Mouse (Mus musculus) ES-Bruce4 (cell line): ENCODE data around the gene Coa7. TPM values are rescaled to one million over a fixed set of nuclear protein-coding genes. Genes with fewer than 3 reads are reported as not detected.

Source experiments
- H3K27ac ChIP-seq: 2 replicates; pipeline ENCODE4 v1.5.1; 2012; ENCODE audit warnings: low read length, inconsistent platforms; ENCODE audit not compliant: insufficient read depth
- H3K27me3 ChIP-seq: 2 replicates; pipeline ENCODE4 v1.6.1; 2012; ENCODE audit warnings: mild to moderate bottlenecking, low read length, inconsistent platforms; ENCODE audit not compliant: control insufficient read depth, poor library complexity, insufficient read depth, severe bottlenecking
- H3K36me3 ChIP-seq: 2 replicates; pipeline ENCODE4 v1.6.1; 2012; ENCODE audit warnings: inconsistent platforms, mild to moderate bottlenecking, low read length, moderate library complexity; ENCODE audit not compliant: control insufficient read depth, poor library complexity, insufficient read depth, severe bottlenecking
- H3K4me1 ChIP-seq: one replicate; pipeline ENCODE4 v1.8.1; 2011; ENCODE audit warnings: low read length; ENCODE audit not compliant: control insufficient read depth, insufficient read depth
- H3K4me3 ChIP-seq: 2 replicates; pipeline ENCODE4 v1.5.1; 2011; ENCODE audit warnings: low read depth, mild to moderate bottlenecking, low read length
- H3K9ac ChIP-seq: 2 replicates; pipeline ENCODE4 v1.6.1; 2012; ENCODE audit warnings: low read depth, mild to moderate bottlenecking, inconsistent platforms; ENCODE audit not compliant: poor library complexity, severe bottlenecking
- H3K9me3 ChIP-seq: replicated peaks from 2 replicates; pipeline ENCODE4 v1.6.1; 2012; ENCODE audit warnings: mild to moderate bottlenecking, low read length, inconsistent platforms; ENCODE audit not compliant: control insufficient read depth, poor library complexity, insufficient read depth, severe bottlenecking
- CTCF ChIP-seq: IDR thresholded peaks from one replicate; pipeline ENCODE4 v1.8.1; 2011; ENCODE audit warnings: low read depth, low read length
- EP300 ChIP-seq: IDR thresholded peaks from 2 replicates; pipeline ENCODE4 v1.6.1; 2011; ENCODE audit warnings: low read depth, low read length; ENCODE audit not compliant: insufficient read depth
- POLR2A ChIP-seq: IDR thresholded peaks from one replicate; pipeline ENCODE4 v1.8.1; 2011; ENCODE audit warnings: low read length; ENCODE audit not compliant: insufficient read depth
- polyA plus RNA-seq: library from polyadenylated mRNA; stranded (reverse); fragments of >200 nt; gene quantifications from 2 replicates; pipeline ENCODE4 v1.2.4, GENCODE M21; 2011; ENCODE audit warnings: low read depth; ENCODE audit not compliant: missing spikeins, insufficient read depth, insufficient read length

The Coa7 gene
- polyA plus RNA-seq, 1 experiment, result 62.0 TPM

- Histone ChIP-seq H3K36me3 (peaks cover 14% of the 10 kb centered on the region), H3K9ac (no peak overlapping the region), H3K27ac (peak overlapping the region; percentile 77), H3K9me3 (no peaks in the 10 kb centered on the region), H3K27me3 (no peaks in the 10 kb centered on the region), H3K4me1 (no peaks in the 10 kb centered on the region), H3K4me3 (no peak overlapping the region)
- TF ChIP-seq CTCF, result no peak
- no peak for TF ChIP-seq EP300
- no peak for TF ChIP-seq POLR2A
These were observed 9.9 kb downstream of the Coa7 start for GRCm38 (mm10) chr4:108337817-108338216.

GRCm38 (mm10) chr4:108338321-108338733, 10.4 kb downstream of the Coa7 start:
- Histone ChIP-seq H3K36me3 (peaks cover 11% of the 10 kb centered on the region), H3K9me3 (no peaks in the 10 kb centered on the region), H3K4me3 (no peak overlapping the region), H3K4me1 (no peaks in the 10 kb centered on the region), H3K27ac (peak overlapping the region; percentile 77), H3K9ac (no peak overlapping the region), H3K27me3 (no peaks in the 10 kb centered on the region)
- TF ChIP-seq CTCF (no peak), EP300 (no peak), POLR2A (no peak)

- TF ChIP-seq CTCF (no peak), EP300 (no peak), POLR2A (no peak)
- peak overlapping the region; percentile 77 for H3K27ac ChIP-seq
These were observed 10.9 kb downstream of the Coa7 start for GRCm38 (mm10) chr4:108338811-108339210.

GRCm38 (mm10) chr4:108339277-108339690, 11.3 kb downstream of the Coa7 start:
- Histone ChIP-seq H3K27ac (peak overlapping the region; percentile 77), H3K36me3 (peaks cover 10% of the 10 kb centered on the region)

More at GRCm38 (mm10) chr4:108338811-108339210, 10.9 kb downstream of the Coa7 start:
- H3K27me3 ChIP-seq, result no peaks in the 10 kb centered on the region
- no peaks in the 10 kb centered on the region for H3K4me1 ChIP-seq
- H3K9ac ChIP-seq, result no peak overlapping the region
- H3K4me3 ChIP-seq, result no peak overlapping the region
- no peaks in the 10 kb centered on the region for H3K9me3 ChIP-seq
- peaks cover 10% of the 10 kb centered on the region for H3K36me3 ChIP-seq

GRCm38 (mm10) chr4:108344631-108345083, 16.7 kb downstream of the Coa7 start:
- no peak for TF ChIP-seq EP300
- no peak for TF ChIP-seq CTCF
- TF ChIP-seq POLR2A, result no peak
- no peaks in the 10 kb centered on the region for H3K9me3 ChIP-seq
- no peaks in the 10 kb centered on the region for H3K27me3 ChIP-seq
- H3K4me3 ChIP-seq, result no peak overlapping the region
- no peaks in the 10 kb centered on the region for H3K36me3 ChIP-seq
- no peak overlapping the region for H3K27ac ChIP-seq
- peaks cover 5% of the 10 kb centered on the region for H3K4me1 ChIP-seq
- no peak overlapping the region for H3K9ac ChIP-seq

More at GRCm38 (mm10) chr4:108339277-108339690, 11.3 kb downstream of the Coa7 start:
- TF ChIP-seq EP300 (no peak), POLR2A (no peak), CTCF (peak; percentile 27)
- Histone ChIP-seq H3K9me3 (no peaks in the 10 kb centered on the region), H3K9ac (no peak overlapping the region), H3K4me3 (no peak overlapping the region), H3K4me1 (no peaks in the 10 kb centered on the region), H3K27me3 (no peaks in the 10 kb centered on the region)

- H3K9ac ChIP-seq, result no peak overlapping the region
- H3K27me3 ChIP-seq, result no peaks in the 10 kb centered on the region
- H3K4me3 ChIP-seq, result no peak overlapping the region
- no peaks in the 10 kb centered on the region for H3K9me3 ChIP-seq
- no peaks in the 10 kb centered on the region for H3K36me3 ChIP-seq
- peaks cover 6% of the 10 kb centered on the region for H3K4me1 ChIP-seq
- TF ChIP-seq EP300 (no peak), POLR2A (no peak), CTCF (no peak)
- no peak overlapping the region for H3K27ac ChIP-seq
These were observed 17.9 kb downstream of the Coa7 start for GRCm38 (mm10) chr4:108345826-108346225.
